Mouse (Mus musculus): ENCODE measurements at regions not wholly inside any gene's neighbourhood (a gene's known extent, or its start where the extent isn't known, plus 50 kb on each side); places are given as distances from the start of the nearest gene placed in this dataset.

DNA sequence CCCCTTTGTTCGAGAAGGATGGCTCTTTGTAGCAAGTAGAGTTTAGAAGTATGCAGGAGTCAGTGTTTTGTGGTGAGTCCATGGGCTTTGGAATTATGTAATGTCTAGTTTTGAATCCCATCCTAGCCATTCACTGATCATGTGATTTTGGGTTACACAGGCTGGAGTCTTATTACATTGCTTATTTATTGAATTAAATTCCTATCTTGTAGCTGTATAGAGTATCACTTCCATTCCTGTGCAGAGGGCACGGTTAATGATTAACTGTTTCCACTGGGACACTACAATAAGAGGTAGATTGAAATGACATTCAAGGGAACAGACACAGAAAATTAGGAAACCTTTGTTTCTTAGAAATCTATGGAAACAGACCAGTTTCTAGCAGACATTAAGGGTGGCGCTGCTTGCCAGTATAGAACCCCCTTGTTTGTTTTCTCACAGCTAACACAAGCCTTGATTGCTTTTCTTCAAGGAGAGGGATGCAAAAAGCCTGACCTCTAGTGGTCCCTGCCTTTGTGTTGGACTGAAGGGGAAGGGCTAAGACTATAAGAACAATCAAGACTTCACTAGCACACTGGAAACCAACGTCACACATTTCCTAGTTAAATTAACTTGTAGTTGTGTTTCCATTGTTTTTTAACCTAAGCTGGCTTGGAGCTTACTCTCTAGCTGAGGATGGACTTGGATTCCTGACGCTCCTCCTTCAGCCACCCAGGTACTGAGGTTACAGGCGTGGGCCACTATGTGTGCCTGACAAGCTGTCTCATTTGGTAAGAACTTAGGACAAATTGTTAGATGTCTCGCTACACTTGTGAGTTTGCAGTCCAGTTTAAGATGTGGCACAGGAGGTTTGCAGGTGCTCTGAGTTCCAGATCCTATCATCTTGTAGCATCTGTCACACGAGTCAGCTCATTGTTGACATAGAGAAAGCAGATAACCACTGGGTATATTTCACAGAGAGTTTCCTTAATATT is 219.1 kb upstream of the Tprg start:
- peak overlapping the region; percentile 66; the same call in 1 of the 2 replicates for H3K27ac ChIP-seq (replicated peaks; ENCODE audit: insufficient read depth, low read depth, low read length)

DNA sequence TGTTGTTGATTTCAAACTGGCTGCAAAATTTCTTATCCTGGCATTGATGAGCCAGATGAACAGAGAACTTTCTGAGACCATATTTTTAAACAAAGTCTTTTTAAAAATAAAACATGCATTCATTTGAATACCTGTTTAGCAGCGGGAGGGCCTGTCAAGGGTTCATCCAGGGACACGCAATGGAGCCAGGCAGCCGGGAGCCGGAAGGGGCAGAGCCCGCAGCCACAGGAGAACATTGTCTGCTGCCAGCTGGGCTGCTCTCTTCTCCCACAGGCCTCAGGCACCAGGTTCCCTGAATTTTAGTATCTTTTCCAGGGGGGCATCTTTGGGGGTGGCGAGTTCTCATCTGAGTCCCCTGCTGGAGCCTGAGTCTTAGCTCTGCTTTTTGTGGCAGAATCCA is 205.8 kb upstream of the Tprg start:
- 95% methylated on average over 6 of the region's 6 CpGs for WGBS
- no peak overlapping the region for H3K9ac ChIP-seq (ENCODE audit: low read depth, low read length)
- no peak overlapping the region for H3K4me3 ChIP-seq (ENCODE audit: insufficient read depth, low read depth, low read length)
- no peak for DNase-seq (ENCODE audit: extremely low read depth, low read depth, low spot score)
- no peak overlapping the region for H3K27ac ChIP-seq (replicated peaks; ENCODE audit: insufficient read depth, low read depth, low read length)
- no peak for TF ChIP-seq POLR2A (IDR thresholded peaks at IDR 0.05; ENCODE audit: extremely low read depth, insufficient read depth, low read length)
- no peak for TF ChIP-seq CTCF (IDR thresholded peaks at IDR 0.05; ENCODE audit: low read depth, low read length)
- H3K4me1 ChIP-seq (ENCODE audit: control insufficient read depth, insufficient read depth, low read length): no peaks in the 10 kb centered on the region; the same call in 1 of the 2 replicates
- no peaks in the 10 kb centered on the region for H3K79me2 ChIP-seq (ENCODE audit: control insufficient read depth, insufficient read depth, low read length)
- H3K27me3 ChIP-seq (ENCODE audit: control insufficient read depth, insufficient read depth, low read length): no peaks in the 10 kb centered on the region
- no peaks in the 10 kb centered on the region for H3K36me3 ChIP-seq (ENCODE audit: control insufficient read depth, insufficient read depth, low read length)

More for the DNA sequence above, 219.1 kb upstream of the Tprg start:
- no peak overlapping the region for H3K4me3 ChIP-seq (ENCODE audit: insufficient read depth, low read depth, low read length)
- TF ChIP-seq CTCF (IDR thresholded peaks at IDR 0.05; ENCODE audit: low read depth, low read length) (peak; percentile 24), POLR2A (IDR thresholded peaks at IDR 0.05; ENCODE audit: extremely low read depth, insufficient read depth, low read length) (no peak)
- no peaks in the 10 kb centered on the region for H3K79me2 ChIP-seq (ENCODE audit: control insufficient read depth, insufficient read depth, low read length)
- WGBS: 39% methylated on average over 8 of the region's 8 CpGs
- H3K27me3 ChIP-seq (ENCODE audit: control insufficient read depth, insufficient read depth, low read length): no peaks in the 10 kb centered on the region
- no peak overlapping the region; the same call in 1 of the 2 replicates for H3K9ac ChIP-seq (ENCODE audit: low read depth, low read length)
- DNase-seq (ENCODE audit: extremely low read depth, low read depth, low spot score): peak; percentile 77
- H3K4me1 ChIP-seq (ENCODE audit: control insufficient read depth, insufficient read depth, low read length): peaks cover 12% of the 10 kb centered on the region
- H3K36me3 ChIP-seq (ENCODE audit: control insufficient read depth, insufficient read depth, low read length): no peaks in the 10 kb centered on the region

DNA sequence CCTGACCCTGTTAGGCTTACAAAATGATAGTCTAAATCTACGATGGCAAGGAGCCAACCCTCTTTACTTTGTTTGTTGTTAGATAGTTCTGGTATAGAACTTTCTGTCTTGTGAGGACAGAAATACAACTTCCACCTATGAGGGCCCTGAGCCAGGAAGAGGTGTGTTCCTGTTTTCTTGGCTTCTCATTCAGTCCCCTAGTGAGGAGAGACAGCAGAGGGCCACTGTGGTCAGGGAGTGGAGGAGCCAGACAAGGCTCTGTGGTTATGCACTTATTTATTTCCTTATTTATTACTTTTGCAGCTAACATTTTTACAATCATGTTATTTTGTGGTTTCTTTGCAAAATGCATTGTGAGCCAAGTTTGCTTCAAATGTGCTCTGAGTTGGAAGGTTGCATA is 202.9 kb upstream of the Tprg start:
- no peak overlapping the region for H3K9ac ChIP-seq (ENCODE audit: low read depth, low read length)
- H3K4me3 ChIP-seq (ENCODE audit: insufficient read depth, low read depth, low read length): no peak overlapping the region
- H3K27me3 ChIP-seq (ENCODE audit: control insufficient read depth, insufficient read depth, low read length): no peaks in the 10 kb centered on the region
- H3K79me2 ChIP-seq (ENCODE audit: control insufficient read depth, insufficient read depth, low read length): no peaks in the 10 kb centered on the region
- WGBS: 54% methylated on average over 1 of the region's 1 CpGs
- H3K27ac ChIP-seq (replicated peaks; ENCODE audit: insufficient read depth, low read depth, low read length): no peak overlapping the region
- no peak for DNase-seq (ENCODE audit: extremely low read depth, low read depth, low spot score)
- TF ChIP-seq CTCF (IDR thresholded peaks at IDR 0.05; ENCODE audit: low read depth, low read length) (no peak), POLR2A (IDR thresholded peaks at IDR 0.05; ENCODE audit: extremely low read depth, insufficient read depth, low read length) (no peak)
- H3K4me1 ChIP-seq (ENCODE audit: control insufficient read depth, insufficient read depth, low read length): peaks cover 5% of the 10 kb centered on the region; the same call in 1 of the 2 replicates
- no peaks in the 10 kb centered on the region for H3K36me3 ChIP-seq (ENCODE audit: control insufficient read depth, insufficient read depth, low read length)

DNA sequence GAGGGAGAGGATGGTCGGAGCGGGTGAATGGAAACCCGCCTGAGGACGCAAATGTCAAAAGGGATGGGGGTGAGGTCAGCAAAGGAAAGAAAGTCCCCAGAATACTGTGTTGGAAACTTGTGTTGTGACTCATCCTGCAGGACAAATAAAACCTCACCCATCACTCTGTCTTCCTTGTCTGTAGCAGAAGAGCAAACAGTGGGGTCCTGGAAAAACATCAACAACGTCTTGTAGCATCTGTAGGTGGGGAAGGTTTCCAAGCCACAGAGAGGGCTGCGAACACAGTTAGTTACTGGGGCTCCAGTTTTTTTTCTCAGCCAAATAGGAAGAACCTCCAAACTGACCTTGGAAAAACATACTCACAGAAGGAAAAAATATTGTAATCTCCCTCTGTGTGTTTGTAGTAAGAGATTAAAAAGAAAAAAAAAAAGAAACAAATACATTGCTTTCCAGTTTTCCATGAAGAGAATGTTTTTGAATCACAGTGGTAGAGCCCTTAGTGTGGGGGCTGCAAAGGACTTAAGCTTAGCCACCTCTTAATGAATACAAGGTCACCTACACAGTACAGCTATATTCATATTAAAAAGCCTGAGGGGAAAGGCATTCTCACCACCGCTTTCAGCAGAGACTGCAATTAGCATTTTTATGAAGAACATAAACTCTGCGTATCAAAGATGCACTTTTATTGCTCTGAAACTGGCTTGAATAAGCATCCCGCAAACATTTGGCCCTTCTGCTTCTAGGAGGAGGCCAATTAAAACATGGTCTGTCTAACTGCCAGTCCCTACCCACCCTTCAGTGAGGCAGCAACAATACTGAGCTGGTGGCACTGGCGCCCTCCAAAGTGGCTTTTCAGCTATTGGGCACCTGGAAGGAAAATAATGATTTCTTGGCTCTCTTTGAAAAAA is 198.6 kb upstream of the Tprg start:
- no peak for DNase-seq (ENCODE audit: extremely low read depth, low read depth, low spot score)
- 81% methylated on average over 10 of the region's 10 CpGs for whole genome bisulfite sequencing
- no peaks in the 10 kb centered on the region for H3K27me3 ChIP-seq (ENCODE audit: control insufficient read depth, insufficient read depth, low read length)

DNA sequence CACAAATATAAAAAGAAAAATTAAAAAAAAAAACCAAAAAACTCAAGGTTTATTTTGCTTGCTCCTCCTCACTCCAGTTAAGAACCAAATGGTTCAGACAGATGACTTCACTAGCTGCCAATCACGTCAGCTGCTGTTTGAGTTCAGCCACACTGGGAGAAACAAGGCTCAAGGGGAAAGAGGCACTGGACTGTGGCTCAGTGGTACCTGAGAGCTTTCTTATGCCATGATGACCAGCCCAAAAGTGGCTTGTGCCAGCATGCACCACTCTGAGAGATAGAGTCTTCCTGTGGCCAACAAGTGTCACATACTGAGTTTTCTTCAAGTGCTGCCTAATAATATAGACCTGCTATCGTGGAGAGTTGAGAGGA is 198.0 kb upstream of the Tprg start:
- no peak for DNase-seq (ENCODE audit: extremely low read depth, low read depth, low spot score)
- Histone ChIP-seq H3K79me2 (ENCODE audit: control insufficient read depth, insufficient read depth, low read length) (no peaks in the 10 kb centered on the region), H3K36me3 (ENCODE audit: control insufficient read depth, insufficient read depth, low read length) (no peaks in the 10 kb centered on the region), H3K27me3 (ENCODE audit: control insufficient read depth, insufficient read depth, low read length) (no peaks in the 10 kb centered on the region), H3K4me1 (ENCODE audit: control insufficient read depth, insufficient read depth, low read length) (peaks cover 5% of the 10 kb centered on the region; the same call in 1 of the 2 replicates), H3K4me3 (ENCODE audit: insufficient read depth, low read depth, low read length) (no peak overlapping the region), H3K27ac (replicated peaks; ENCODE audit: insufficient read depth, low read depth, low read length) (no peak overlapping the region), H3K9ac (ENCODE audit: low read depth, low read length) (no peak overlapping the region)
- 95% methylated on average over 2 of the region's 2 CpGs for WGBS
- TF ChIP-seq CTCF (IDR thresholded peaks at IDR 0.05; ENCODE audit: low read depth, low read length) (no peak), POLR2A (IDR thresholded peaks at IDR 0.05; ENCODE audit: extremely low read depth, insufficient read depth, low read length) (no peak)

More for the DNA sequence above, 198.6 kb upstream of the Tprg start:
- H3K79me2 ChIP-seq (ENCODE audit: control insufficient read depth, insufficient read depth, low read length): no peaks in the 10 kb centered on the region
- H3K4me1 ChIP-seq (ENCODE audit: control insufficient read depth, insufficient read depth, low read length): peaks cover 5% of the 10 kb centered on the region; the same call in 1 of the 2 replicates
- no peaks in the 10 kb centered on the region for H3K36me3 ChIP-seq (ENCODE audit: control insufficient read depth, insufficient read depth, low read length)
- no peak overlapping the region for H3K4me3 ChIP-seq (ENCODE audit: insufficient read depth, low read depth, low read length)
- H3K9ac ChIP-seq (ENCODE audit: low read depth, low read length): no peak overlapping the region
- no peak for TF ChIP-seq CTCF (IDR thresholded peaks at IDR 0.05; ENCODE audit: low read depth, low read length)
- no peak for TF ChIP-seq POLR2A (IDR thresholded peaks at IDR 0.05; ENCODE audit: extremely low read depth, insufficient read depth, low read length)
- no peak overlapping the region for H3K27ac ChIP-seq (replicated peaks; ENCODE audit: insufficient read depth, low read depth, low read length)
